Comparison of ENCODE assay signal across 9 mouse cellular contexts in genomic region chrX:10992211-10993004, GRCm38 (mm10).
DNase-seq lines count a peak whose midpoint lies in the region; ATAC-seq and TF ChIP-seq lines count a peak whose summit lies in the region.
"Had no signal": no experiment of that assay in that cellular context is flagged by ENCODE, and none has a peak within 500 bp of the region (broad histone marks: within the 10 kb centered on the region; RNA-seq: fewer than 3 reads in every experiment).

No protein-coding gene starts in this region.

- peak overlapping the region; percentile 91 for H3K27ac ChIP-seq in forebrain, embryonic 15.5 days (replicated peaks)
- H3K27ac ChIP-seq in hindbrain, embryonic 12.5 days, result peak overlapping the region; percentile 87
- H3K27ac ChIP-seq in midbrain, embryonic 16.5 days (ENCODE audit: low read length), result peak overlapping the region; percentile 85

- peak overlapping the region; percentile 32; the same call in 1 of the 2 replicates for H3K9ac ChIP-seq in forebrain, embryonic 15.5 days (replicated peaks)
- H3K9ac ChIP-seq in hindbrain, embryonic 12.5 days, result no peak overlapping the region
- peak overlapping the region; percentile 53; the same call in 1 of the 2 replicates for H3K9ac ChIP-seq in midbrain, embryonic 16.5 days (ENCODE audit: low read depth, low read length)

- peak; percentile 89 for ATAC-seq in forebrain, embryonic 15.5 days (replicated peaks)
- ATAC-seq in hindbrain, embryonic 12.5 days (ENCODE audit: low FRiP score), result peak; percentile 80
- ATAC-seq in midbrain, embryonic 16.5 days, result peak; percentile 85

- no peak for TF ChIP-seq CTCF in E14TG2a.4 (conservative IDR thresholded peaks at IDR 0.05; ENCODE audit: low read length)

- intact Hi-C loops in left cerebral cortex, postnatal 14 days (cut with DNase I), result no loop called here

- no peaks in the 10 kb centered on the region for H3K9me3 ChIP-seq in E14TG2a.4 (ENCODE audit: low read length)
- H3K9me3 ChIP-seq in forebrain, embryonic 15.5 days, result no peaks in the 10 kb centered on the region
- no peaks in the 10 kb centered on the region for H3K9me3 ChIP-seq in hindbrain, embryonic 12.5 days (replicated peaks)
- H3K9me3 ChIP-seq in midbrain, embryonic 16.5 days (replicated peaks; ENCODE audit: control insufficient read depth, low read length, poor library complexity, severe bottlenecking), result no peaks in the 10 kb centered on the region

- H3K4me1 ChIP-seq in E14TG2a.4 (replicated peaks; ENCODE audit: low read depth, low read length), result peaks cover 28% of the 10 kb centered on the region
- peaks cover 21% of the 10 kb centered on the region for H3K4me1 ChIP-seq in forebrain, embryonic 15.5 days
- peaks cover 18% of the 10 kb centered on the region for H3K4me1 ChIP-seq in hindbrain, embryonic 12.5 days
- peaks cover 5% of the 10 kb centered on the region; the same call in 1 of the 2 replicates for H3K4me1 ChIP-seq in midbrain, embryonic 16.5 days (ENCODE audit: control insufficient read depth, insufficient read depth, low read length)
- H3K4me1 ChIP-seq: megakaryocyte, embryonic 14.5 days had no signal

- peaks cover 5% of the 10 kb centered on the region; the same call in 1 of the 2 replicates for H3K27me3 ChIP-seq in E14TG2a.4 (ENCODE audit: insufficient read depth, low read length)
- H3K27me3 ChIP-seq in forebrain, embryonic 15.5 days, result no peaks in the 10 kb centered on the region
- peaks cover 5% of the 10 kb centered on the region; the same call in 1 of the 2 replicates for H3K27me3 ChIP-seq in hindbrain, embryonic 12.5 days
- no peaks in the 10 kb centered on the region for H3K27me3 ChIP-seq in midbrain, embryonic 16.5 days (ENCODE audit: control insufficient read depth, insufficient read depth, low read depth, low read length)

- DNase-seq in brain, embryonic 18.5 days (ENCODE audit: low read depth, low spot score), result peak; percentile 49
- peak; percentile 37 to 48 for DNase-seq in left cerebral cortex, postnatal 14 days (ENCODE audit: low spot score in 2 of 2)
- no peak for DNase-seq in urinary bladder, postnatal 10 days (ENCODE audit: low spot score)
- no peak for DNase-seq in thymus, postnatal 4 days

- 0 out of 2 replicates have a peak overlapping the region, but pooled peaks have one; percentile 20 for H3K4me3 ChIP-seq in E14TG2a.4 (replicated peaks; ENCODE audit: low read length)
- peak overlapping the region; percentile 23 for H3K4me3 ChIP-seq in forebrain, embryonic 15.5 days
- 0 out of 2 replicates have a peak overlapping the region, but pooled peaks have one; percentile 4 for H3K4me3 ChIP-seq in hindbrain, embryonic 12.5 days
- H3K4me3 ChIP-seq in midbrain, embryonic 16.5 days (ENCODE audit: low read depth, low read length), result no peak overlapping the region
- H3K4me3 ChIP-seq: megakaryocyte, embryonic 14.5 days had no signal

- H3K36me3 ChIP-seq in E14TG2a.4 (ENCODE audit: insufficient read depth, low read length), result no peaks in the 10 kb centered on the region
- H3K36me3 ChIP-seq in forebrain, embryonic 15.5 days, result no peaks in the 10 kb centered on the region
- no peaks in the 10 kb centered on the region for H3K36me3 ChIP-seq in hindbrain, embryonic 12.5 days
- H3K36me3 ChIP-seq in midbrain, embryonic 16.5 days (ENCODE audit: control insufficient read depth, insufficient read depth, low read length), result no peaks in the 10 kb centered on the region

- peak overlapping the region; percentile 43 for H3K4me2 ChIP-seq in forebrain, embryonic 15.5 days (replicated peaks)
- H3K4me2 ChIP-seq in hindbrain, embryonic 12.5 days (replicated peaks), result peak overlapping the region; percentile 46
- H3K4me2 ChIP-seq in midbrain, embryonic 16.5 days (ENCODE audit: low read length), result peak overlapping the region; percentile 54

- WGBS in forebrain, embryonic 15.5 days, result 16% methylated on average over 19 of the region's 19 CpGs
- WGBS in hindbrain, embryonic 12.5 days, result 20% methylated on average over 19 of the region's 19 CpGs
- whole genome bisulfite sequencing in midbrain, embryonic 16.5 days, result 28% methylated on average over 19 of the region's 19 CpGs

Comparison
In these comparisons a context has a peak if more than half of its experiments do, and no peak if none do; other contexts are left out.
1. DNase-seq: peak in brain, embryonic 18.5 days (single experiment) and left cerebral cortex, postnatal 14 days (2 of 2); none in urinary bladder, postnatal 10 days (single experiment) and thymus, postnatal 4 days (single experiment).
2. Peak in every context shown above with its lines, with median percentiles within 50 percentile points of each other: ATAC-seq, H3K27ac ChIP-seq and H3K4me2 ChIP-seq.